Mouse (Mus musculus) left cerebral cortex, adult 8-10 months (tissue): ENCODE data around the gene Fgfr3. TPM values are rescaled to one million over a fixed set of nuclear protein-coding genes. Genes with fewer than 3 reads are reported as not detected.

Experiments
- DNase-seq, 2 experiments: peaks; one replicate each; pipeline ENCODE4 v3.0.0; 2022; ENCODE audit warnings: low spot score in 2 of 2
- total RNA-seq, 4 experiments: library from RNA; stranded (reverse); gene quantifications; 2 replicates each; pipeline ENCODE4 v1.2.4; 2022

Fgfr3 gene
- total RNA-seq = 100 to 1,000 TPM; 103 to 113 (median 105) TPM

- DNase-seq = no peak
Observed at GRCm38 (mm10) chr5:33721541-33722265, at the start of gene Fgfr3. TSS of gene Fgfr3 (plus strand) at chr5:33721674.

- peak; percentile 31 to 73 for DNase-seq
Observed at GRCm38 (mm10) chr5:33674439-33674838, 47.0 kb upstream of the Fgfr3 start.

DNA sequence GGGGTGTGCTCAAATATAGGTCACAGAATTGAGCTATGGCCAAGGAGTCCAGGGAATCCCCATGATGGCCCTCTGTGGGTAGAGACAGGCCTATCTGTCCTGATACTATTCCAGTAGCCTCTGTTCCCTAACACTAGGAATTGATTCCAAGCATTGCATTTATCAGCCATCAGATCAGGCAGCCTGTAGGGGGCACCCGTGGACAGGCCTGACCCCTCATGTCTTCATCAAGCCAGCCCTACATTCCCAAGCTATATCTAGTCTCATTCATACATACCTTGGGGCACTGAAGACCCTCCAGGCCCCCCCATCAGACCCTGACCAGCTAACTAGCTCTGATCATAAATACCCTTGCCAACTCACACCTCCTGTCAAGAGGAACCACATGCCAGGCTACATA lies 45.5 kb upstream of the Fgfr3 start:
- peak in 1 of 2 experiments; percentile 38 for DNase-seq

DNA sequence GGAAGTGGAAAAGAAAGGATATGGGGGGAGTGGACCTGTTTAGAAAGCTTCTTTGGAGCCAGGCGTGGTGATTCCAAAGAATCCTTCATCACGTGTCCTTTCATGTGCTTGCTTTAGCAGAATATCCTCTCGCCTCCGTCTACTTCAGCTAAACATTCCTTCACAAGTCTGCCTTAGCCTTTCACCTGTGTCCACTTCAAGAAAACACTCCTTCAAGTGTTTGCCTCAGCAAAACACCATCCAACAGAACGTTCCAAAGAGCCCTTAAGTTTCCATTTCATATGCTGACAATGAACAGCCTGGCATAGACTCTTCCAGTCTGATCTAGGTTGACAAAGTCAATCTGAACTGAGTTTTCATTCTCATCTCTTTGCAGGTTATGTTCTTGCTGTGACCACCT lies 43.2 kb upstream of the Fgfr3 start:
- DNase-seq = no peak

- no peak for DNase-seq
Observed at GRCm38 (mm10) chr5:33681044-33681443, 40.4 kb upstream of the Fgfr3 start.

DNA sequence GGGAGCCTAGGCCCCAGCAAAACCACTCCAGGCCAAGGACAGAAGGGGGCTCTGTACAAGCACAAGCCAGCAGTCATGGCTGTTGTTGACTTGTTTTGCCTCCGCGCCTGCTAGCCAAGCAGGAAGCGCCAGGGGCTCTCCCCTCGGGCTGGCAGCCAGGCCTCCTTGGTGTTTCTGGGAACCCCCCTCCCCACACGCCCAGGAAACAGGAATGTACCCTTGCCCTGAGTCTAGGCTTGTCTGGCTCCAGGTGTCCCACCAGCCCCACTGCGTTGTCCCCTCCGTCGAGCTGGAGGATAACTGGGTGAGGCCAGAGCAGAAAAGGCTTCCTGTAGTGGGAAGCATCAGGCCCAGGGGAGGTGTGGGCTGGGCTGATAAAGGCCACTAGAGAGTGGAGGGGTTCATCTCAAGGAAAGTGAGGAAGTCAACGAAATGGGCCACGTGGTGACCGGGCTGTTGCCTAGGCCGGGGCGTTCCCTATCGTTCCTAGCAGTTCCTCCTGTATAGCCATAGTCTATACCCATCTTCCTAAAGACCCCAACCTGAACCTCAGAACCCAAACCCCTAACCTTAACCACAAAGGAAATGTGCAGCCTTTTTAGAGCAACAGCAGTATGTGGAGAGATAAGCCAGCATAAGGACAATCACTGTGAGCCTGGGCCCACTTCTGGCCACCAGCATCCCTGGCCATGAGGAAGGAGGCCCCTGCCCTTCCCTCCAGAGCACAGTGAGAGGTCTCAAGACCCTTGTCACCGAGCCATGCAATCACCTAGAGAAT lies 39.7 kb upstream of the Fgfr3 start:
- DNase-seq = no peak

DNA sequence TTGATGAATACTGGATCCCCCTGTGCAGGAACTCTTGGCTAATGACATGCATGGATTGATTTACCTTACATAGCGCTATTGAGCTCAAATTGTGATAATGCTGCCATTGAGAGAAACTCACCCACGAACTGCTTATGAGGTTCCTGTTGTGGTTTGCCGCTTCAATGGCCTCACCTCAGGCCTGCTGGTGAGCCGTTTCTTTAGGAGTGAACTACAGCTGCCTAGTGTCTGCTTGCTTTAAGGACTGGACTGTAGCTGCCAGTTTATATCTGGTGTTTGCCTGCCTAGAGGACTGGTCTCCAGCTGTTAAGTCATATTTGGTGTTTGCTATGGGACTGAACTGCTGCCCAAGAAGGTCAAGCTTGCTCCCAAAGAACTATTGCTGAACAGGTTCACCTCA lies 38.5 kb upstream of the Fgfr3 start:
- DNase-seq = no peak

GRCm38 (mm10) chr5:33683897-33684652 lies 37.4 kb upstream of the Fgfr3 start:
- DNase-seq = no peak

DNA sequence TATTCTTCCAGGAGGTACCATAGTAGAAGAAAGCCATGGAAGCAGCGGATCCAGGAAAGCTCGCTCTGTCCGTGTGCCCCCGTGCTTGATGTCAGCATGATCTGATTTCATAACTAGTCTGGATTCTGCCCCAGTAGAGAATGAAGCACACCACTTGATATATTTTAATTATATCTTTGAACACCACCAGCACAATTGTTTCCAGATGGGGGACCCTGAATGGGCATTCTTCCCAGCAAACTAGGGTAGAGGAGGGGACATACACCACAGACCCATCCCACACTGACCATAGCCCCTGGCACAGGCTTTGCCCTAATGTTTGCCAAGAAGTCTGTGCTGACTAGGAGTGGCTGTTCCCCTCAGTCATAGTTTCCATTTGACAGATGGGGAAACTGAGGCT lies 36.5 kb upstream of the Fgfr3 start:
- no peak for DNase-seq

GRCm38 (mm10) chr5:33687142-33687541 lies 34.3 kb upstream of the Fgfr3 start:
- no peak for DNase-seq

GRCm38 (mm10) chr5:33688278-33689220 lies 32.9 kb upstream of the Fgfr3 start:
- DNase-seq = no peak

DNA sequence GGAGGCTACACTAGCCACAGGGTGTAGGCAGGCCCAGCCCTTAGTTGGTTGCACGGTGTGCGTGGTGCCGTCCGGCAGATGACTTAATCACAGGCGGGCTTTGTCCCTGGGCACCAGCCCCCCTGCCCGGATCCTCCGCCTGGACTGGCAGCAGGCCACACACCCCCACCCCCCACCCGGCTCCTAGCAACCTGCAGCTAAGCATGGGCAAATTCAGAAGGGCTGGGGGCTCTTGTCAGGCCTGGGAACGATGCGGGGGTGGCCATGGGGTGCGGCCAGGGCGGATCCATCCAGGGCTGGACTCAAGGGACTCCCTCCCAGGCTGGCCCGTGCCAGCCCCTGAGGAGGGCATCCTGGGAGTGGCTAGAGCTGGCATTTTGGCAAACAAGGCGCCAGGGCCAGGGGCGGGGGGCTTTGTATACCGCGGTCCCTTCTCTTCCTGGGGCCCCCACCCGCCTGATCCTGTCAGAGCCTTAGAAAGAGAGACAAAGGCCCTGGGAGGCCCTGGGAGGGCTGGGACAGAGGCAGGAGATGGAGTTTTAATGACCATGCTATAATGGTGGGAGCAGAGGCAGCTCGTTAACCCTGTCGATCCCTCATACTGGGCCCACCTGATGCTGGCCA lies 32.1 kb upstream of the Fgfr3 start:
- DNase-seq = peak in 1 of 2 experiments; percentile 50

GRCm38 (mm10) chr5:33689852-33690645 lies 31.4 kb upstream of the Fgfr3 start:
- no peak for DNase-seq

- DNase-seq = no peak
Observed at GRCm38 (mm10) chr5:33692393-33692792, 29.1 kb upstream of the Fgfr3 start.

DNA sequence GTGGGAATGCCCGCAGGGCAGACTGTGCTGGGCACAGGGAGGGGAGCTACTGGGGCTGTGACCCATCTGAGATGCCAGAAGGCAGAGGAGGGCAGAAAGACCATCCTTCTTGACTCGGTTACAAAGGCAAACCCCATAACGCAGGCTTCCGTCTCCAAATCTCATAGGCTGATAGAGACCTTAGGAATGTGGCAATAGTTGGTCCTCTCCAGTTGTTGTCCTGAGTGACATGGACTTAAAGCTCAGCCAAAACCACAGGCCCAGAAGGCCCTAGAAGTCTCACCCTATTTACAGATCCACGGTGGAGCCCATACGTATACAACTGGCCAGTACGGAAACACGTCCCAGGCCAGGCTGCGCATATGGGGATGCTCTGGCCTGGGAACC lies 27.0 kb upstream of the Fgfr3 start:
- DNase-seq = no peak

GRCm38 (mm10) chr5:33694848-33695717 lies 26.4 kb upstream of the Fgfr3 start:
- peak in 1 of 2 experiments; percentile 55 for DNase-seq

DNA sequence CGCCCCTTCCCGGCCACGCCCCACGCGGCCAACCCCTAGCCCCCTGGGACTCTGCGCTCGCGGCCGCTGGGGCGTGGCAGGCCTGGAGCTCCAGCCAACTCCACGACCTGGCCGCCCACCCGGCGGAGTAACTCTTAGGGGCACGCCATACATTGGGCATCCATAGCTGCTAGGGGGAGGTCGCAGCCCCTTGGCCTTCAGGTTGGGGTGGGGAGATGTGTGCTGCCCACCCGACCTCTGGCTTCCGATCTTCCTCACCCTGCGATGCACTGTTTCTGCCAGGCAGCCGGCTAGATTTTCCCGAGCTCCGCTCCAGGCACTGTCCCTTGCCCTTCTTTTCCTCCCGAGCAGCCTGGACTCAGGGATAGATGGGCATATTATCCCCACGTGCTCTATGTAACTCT lies 25.8 kb upstream of the Fgfr3 start:
- no peak for DNase-seq

GRCm38 (mm10) chr5:33696430-33696829 lies 25.0 kb upstream of the Fgfr3 start:
- DNase-seq = no peak

GRCm38 (mm10) chr5:33697534-33697933 lies 23.9 kb upstream of the Fgfr3 start:
- DNase-seq = no peak
